Mouse (Mus musculus) ES-E14 (cell line): ENCODE data around the gene Cacna1g.

Experiments used
- CHD2 ChIP-seq: IDR thresholded peaks from 2 replicates; pipeline ENCODE4 v1.6.1; 2014; ENCODE audit warnings: mild to moderate bottlenecking, low read depth, low read length, inconsistent platforms
- HCFC1 ChIP-seq: IDR thresholded peaks from 2 replicates; pipeline ENCODE4 v1.6.1; 2012; ENCODE audit warnings: low read length, inconsistent platforms, borderline replicate concordance; ENCODE audit not compliant: insufficient read depth
- ZC3H11A ChIP-seq: IDR thresholded peaks from 2 replicates; pipeline ENCODE4 v1.6.1; 2012; ENCODE audit warnings: low read depth, mild to moderate bottlenecking, inconsistent platforms, low read length, borderline replicate concordance
- ZNF384 ChIP-seq: IDR thresholded peaks from 2 replicates; pipeline ENCODE4 v1.6.1; 2012; ENCODE audit warnings: low read depth, low read length, inconsistent platforms

- TF ChIP-seq CHD2: no peak
- TF ChIP-seq ZC3H11A: no peak
- no peak for TF ChIP-seq ZNF384
- TF ChIP-seq HCFC1: no peak
Measured at GRCm38 (mm10) chr11:94365340-94365739, 108.7 kb downstream of the Cacna1g start.
